Mouse (Mus musculus) E14TG2a.4 (cell line): Measurements from ENCODE around the gene Kbtbd12.

ENCODE experiments used
- CTCF ChIP-seq: conservative IDR thresholded peaks from 2 replicates; pipeline ENCODE4 v1.5.1; 2014; ENCODE audit warnings: low read length
- POU5F1 ChIP-seq: IDR thresholded peaks from 2 replicates; pipeline ENCODE4 v1.6.1; 2014; ENCODE audit warnings: low read length, borderline replicate concordance

DNA sequence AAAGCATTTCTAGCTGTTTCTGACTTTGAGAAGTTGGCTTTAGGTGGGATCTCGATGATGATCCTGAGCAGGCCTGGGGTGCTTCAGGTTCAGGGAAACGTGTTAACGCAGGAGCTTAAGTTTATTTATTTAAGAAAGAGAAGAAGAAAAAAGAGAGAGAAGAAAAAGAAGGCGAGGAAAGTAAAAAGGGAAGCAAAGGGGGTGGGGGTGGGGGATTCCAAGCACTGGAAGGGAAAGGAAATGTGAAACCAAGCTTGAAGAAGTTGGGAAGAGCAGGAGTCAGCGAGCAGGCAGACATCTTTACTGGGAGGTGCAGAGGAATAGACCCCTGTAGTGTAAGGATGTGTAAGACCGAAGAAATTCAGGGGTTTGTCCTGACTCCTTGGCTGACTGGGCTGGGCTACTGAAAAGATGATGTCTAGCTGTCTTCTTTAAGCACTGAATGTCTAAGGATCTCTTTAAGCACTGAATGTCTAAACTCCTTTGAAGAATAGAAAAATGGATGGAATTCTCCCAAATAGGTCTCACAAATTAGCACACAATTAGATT lies 1.7 kb upstream of the Kbtbd12 start:
- TF ChIP-seq CTCF (no peak), POU5F1 (no peak)
